Mouse (Mus musculus): Measurements from ENCODE around the gene Abhd8. TPM values are rescaled to one million over a fixed set of nuclear protein-coding genes. Genes with fewer than 3 reads are reported as not detected.

The Abhd8 gene
- polyA plus RNA-seq (2015; fragmentation: Nextera tagmentation; extraction: Ambion mirVana) = 34.6 and 45.0 TPM in 2 replicates

DNA sequence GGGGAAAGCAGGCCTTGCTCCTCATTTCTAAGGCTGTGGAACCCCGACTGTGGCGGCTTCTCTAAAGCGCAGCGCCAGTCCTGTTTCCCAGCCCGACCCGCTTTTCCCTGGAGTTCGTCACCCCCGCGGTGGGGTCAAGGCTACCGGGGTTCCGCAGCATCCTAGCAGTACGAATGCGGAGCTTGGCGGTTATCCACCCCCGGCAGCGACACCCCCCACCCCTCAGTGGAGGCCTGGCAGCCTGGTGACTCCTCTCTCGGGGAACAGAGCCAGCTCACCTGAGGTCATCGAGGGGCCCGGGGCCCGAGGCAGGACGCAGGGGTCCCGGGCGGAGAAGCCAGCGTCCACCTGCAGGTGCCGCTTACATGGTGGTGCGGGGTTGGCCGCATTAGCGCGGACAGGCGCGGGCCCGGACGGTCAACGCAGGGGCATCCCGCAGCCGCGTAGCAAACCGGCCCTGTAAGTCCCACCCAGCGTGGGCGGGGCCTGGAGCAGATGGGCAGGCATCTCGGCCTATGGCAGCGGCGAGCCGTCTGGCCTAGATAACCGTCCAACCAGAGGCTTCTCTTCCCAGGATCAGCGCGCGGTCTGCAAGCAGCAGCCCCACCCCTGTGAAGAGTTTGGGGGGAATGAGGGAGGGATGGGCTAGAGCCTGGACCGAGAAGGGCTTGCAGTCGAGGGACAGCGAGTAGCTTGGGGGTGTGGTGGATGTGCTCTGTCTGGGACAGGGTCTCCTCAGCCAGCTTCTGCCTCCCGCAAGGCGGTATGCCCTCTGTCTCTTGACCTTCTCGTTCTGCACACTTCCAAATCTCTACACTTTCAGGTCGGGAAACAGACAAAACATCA lies at the start of gene Abhd8:
Gene Abhd8, minus strand, starts transcription at position 468 of the 846 bp plus-strand sequence.
- H3K27ac ChIP-seq = peak within 1 kb of the TSS; percentile 96
- peak within 1 kb of the TSS; percentile 86 for H3K4me2 ChIP-seq
- ATAC-seq (replicated peaks; ENCODE audit: insufficient number of reproducible peaks, insufficient read depth, low FRiP score, low read depth) = peak; percentile 75
- no peaks in the 10 kb centered on the region for H3K9me3 ChIP-seq (replicated peaks)
- peaks cover 13% of the 10 kb centered on the region; the same call in 1 of the 2 replicates for H3K36me3 ChIP-seq
- H3K4me3 ChIP-seq = peak within 1 kb of the TSS; percentile 89
- H3K9ac ChIP-seq = peak within 1 kb of the TSS; percentile 78
- no peaks in the 10 kb centered on the region; the same call in 1 of the 2 replicates for H3K27me3 ChIP-seq
- under 1% methylated on average over 55 of the region's 55 CpGs for WGBS
- peaks cover 34% of the 10 kb centered on the region for H3K4me1 ChIP-seq (replicated peaks)

DNA sequence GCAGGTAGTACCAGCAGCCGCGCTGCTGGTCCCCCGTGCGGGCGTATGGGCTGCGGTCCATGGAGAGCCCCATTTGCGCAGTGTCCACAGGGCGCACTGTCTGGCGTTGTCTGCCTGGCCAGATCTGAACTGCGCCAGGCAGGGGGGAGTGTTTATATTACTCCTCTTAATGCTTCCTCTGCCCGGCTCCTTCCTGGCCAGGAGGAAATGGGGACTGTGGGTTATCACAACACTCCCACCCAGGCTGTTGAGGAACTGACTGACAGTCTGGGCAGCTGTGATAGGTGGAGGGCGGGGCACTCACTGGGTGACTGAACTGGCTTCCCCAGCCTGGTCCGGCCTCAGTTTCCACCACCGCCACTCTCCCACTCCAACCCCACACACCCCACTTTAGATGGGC lies 48.2 kb upstream of the Abhd8 start, which contains the start of gene Plvap:
Gene Plvap, minus strand, starts transcription at position 109 of the 400 bp plus-strand sequence.
- ATAC-seq (replicated peaks; ENCODE audit: insufficient number of reproducible peaks, insufficient read depth, low FRiP score, low read depth) = peak; percentile 65
- H3K4me3 ChIP-seq = peak within 1 kb of the TSS; percentile 37
- no peaks in the 10 kb centered on the region for H3K36me3 ChIP-seq
- H3K4me2 ChIP-seq = peak within 1 kb of the TSS; percentile 22
- WGBS = 23% methylated on average over 14 of the region's 14 CpGs
- H3K27me3 ChIP-seq = peaks cover 56% of the 10 kb centered on the region
- peaks cover 21% of the 10 kb centered on the region for H3K4me1 ChIP-seq (replicated peaks)
- peak within 1 kb of the TSS; percentile 51 for H3K27ac ChIP-seq
- H3K9ac ChIP-seq = peak within 1 kb of the TSS; percentile 11; the same call in 1 of the 2 replicates
- no peaks in the 10 kb centered on the region for H3K9me3 ChIP-seq (replicated peaks)

DNA sequence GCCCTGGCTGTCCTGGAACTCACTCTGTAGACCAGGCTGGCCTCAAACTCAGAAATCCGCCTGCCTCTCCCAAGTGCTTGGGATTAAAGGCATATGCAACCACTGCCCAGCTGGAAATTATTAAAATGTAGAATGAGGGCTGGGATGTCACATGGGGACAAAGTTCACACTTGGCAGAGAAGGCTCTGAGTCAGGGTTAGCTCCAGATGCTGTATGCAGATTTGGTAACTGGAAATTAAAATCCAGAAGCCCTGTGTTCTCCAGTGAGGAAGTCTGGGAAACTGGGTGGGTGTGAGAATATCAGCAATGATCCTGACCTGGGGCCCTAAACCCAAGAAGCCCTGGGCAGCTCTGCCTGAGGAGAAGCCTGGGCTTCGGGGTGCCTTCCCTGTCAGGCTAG lies 45.9 kb upstream of the Abhd8 start:
- Histone ChIP-seq H3K4me1 (replicated peaks) (peaks cover 24% of the 10 kb centered on the region), H3K4me2 (peak overlapping the region; percentile 22), H3K9me3 (replicated peaks) (no peaks in the 10 kb centered on the region), H3K27ac (no peak overlapping the region), H3K27me3 (peaks cover 74% of the 10 kb centered on the region), H3K9ac (peak overlapping the region; percentile 31; the same call in 1 of the 2 replicates), H3K4me3 (peak overlapping the region; percentile 6; the same call in 1 of the 2 replicates), H3K36me3 (no peaks in the 10 kb centered on the region)
- WGBS = 50% methylated on average over 2 of the region's 2 CpGs
- no peak for ATAC-seq (replicated peaks; ENCODE audit: insufficient number of reproducible peaks, insufficient read depth, low FRiP score, low read depth)

GRCm38 (mm10) chr8:71507589-71508104 lies 44.2 kb upstream of the Abhd8 start:
- H3K27ac ChIP-seq = no peak overlapping the region
- no peaks in the 10 kb centered on the region for H3K36me3 ChIP-seq
- peaks cover 24% of the 10 kb centered on the region for H3K4me1 ChIP-seq (replicated peaks)
- under 1% methylated on average over 61 of the region's 61 CpGs for WGBS
- peak overlapping the region; percentile 71 for H3K4me2 ChIP-seq
- H3K9ac ChIP-seq = peak overlapping the region; percentile 35
- H3K9me3 ChIP-seq (replicated peaks) = no peaks in the 10 kb centered on the region
- H3K27me3 ChIP-seq = peaks cover 74% of the 10 kb centered on the region
- ATAC-seq (replicated peaks; ENCODE audit: insufficient number of reproducible peaks, insufficient read depth, low FRiP score, low read depth) = peak; percentile 54
- peak overlapping the region; percentile 43 for H3K4me3 ChIP-seq

GRCm38 (mm10) chr8:71505979-71506378 lies 42.5 kb upstream of the Abhd8 start:
- Histone ChIP-seq H3K36me3 (no peaks in the 10 kb centered on the region), H3K4me3 (no peak overlapping the region), H3K27ac (no peak overlapping the region), H3K9ac (no peak overlapping the region), H3K4me1 (replicated peaks) (peaks cover 19% of the 10 kb centered on the region), H3K27me3 (peaks cover 60% of the 10 kb centered on the region), H3K4me2 (no peak overlapping the region), H3K9me3 (replicated peaks) (no peaks in the 10 kb centered on the region)
- ATAC-seq (replicated peaks; ENCODE audit: insufficient number of reproducible peaks, insufficient read depth, low FRiP score, low read depth) = no peak
- 74% methylated on average over 4 of the region's 4 CpGs for WGBS

GRCm38 (mm10) chr8:71505326-71505725 lies 41.9 kb upstream of the Abhd8 start:
- no peak overlapping the region for H3K27ac ChIP-seq
- no peak overlapping the region for H3K9ac ChIP-seq
- no peak overlapping the region for H3K4me3 ChIP-seq
- H3K36me3 ChIP-seq = no peaks in the 10 kb centered on the region
- H3K4me2 ChIP-seq = no peak overlapping the region
- H3K27me3 ChIP-seq = peaks cover 53% of the 10 kb centered on the region
- peaks cover 19% of the 10 kb centered on the region for H3K4me1 ChIP-seq (replicated peaks)
- H3K9me3 ChIP-seq (replicated peaks) = no peaks in the 10 kb centered on the region
- WGBS = 91% methylated on average over 4 of the region's 4 CpGs
- no peak for ATAC-seq (replicated peaks; ENCODE audit: insufficient number of reproducible peaks, insufficient read depth, low FRiP score, low read depth)

GRCm38 (mm10) chr8:71504349-71504748 lies 40.9 kb upstream of the Abhd8 start:
- no peak overlapping the region for H3K4me2 ChIP-seq
- WGBS = 84% methylated on average over 4 of the region's 4 CpGs
- peaks cover 25% of the 10 kb centered on the region for H3K4me1 ChIP-seq (replicated peaks)
- H3K9me3 ChIP-seq (replicated peaks) = no peaks in the 10 kb centered on the region
- peaks cover 43% of the 10 kb centered on the region for H3K27me3 ChIP-seq
- H3K4me3 ChIP-seq = no peak overlapping the region
- ATAC-seq (replicated peaks; ENCODE audit: insufficient number of reproducible peaks, insufficient read depth, low FRiP score, low read depth) = no peak
- H3K9ac ChIP-seq = no peak overlapping the region
- H3K27ac ChIP-seq = no peak overlapping the region
- no peaks in the 10 kb centered on the region for H3K36me3 ChIP-seq

GRCm38 (mm10) chr8:71498816-71499690 lies 35.6 kb upstream of the Abhd8 start:
- peak; percentile 14 for ATAC-seq (replicated peaks; ENCODE audit: insufficient number of reproducible peaks, insufficient read depth, low FRiP score, low read depth)
- Histone ChIP-seq H3K27ac (peak overlapping the region; percentile 62), H3K4me2 (peak overlapping the region; percentile 19; the same call in 1 of the 2 replicates), H3K9me3 (replicated peaks) (no peaks in the 10 kb centered on the region), H3K9ac (no peak overlapping the region), H3K36me3 (peaks cover 1% of the 10 kb centered on the region; the same call in 1 of the 2 replicates), H3K27me3 (no peaks in the 10 kb centered on the region), H3K4me3 (no peak overlapping the region), H3K4me1 (replicated peaks) (peaks cover 45% of the 10 kb centered on the region)
- 27% methylated on average over 16 of the region's 16 CpGs for WGBS

- 22% methylated on average over 15 of the region's 15 CpGs for WGBS
- H3K4me2 ChIP-seq = peak overlapping the region; percentile 14; the same call in 1 of the 2 replicates
Observed at GRCm38 (mm10) chr8:71497881-71498501, 34.5 kb upstream of the Abhd8 start.

GRCm38 (mm10) chr8:71497077-71497645 lies 33.7 kb upstream of the Abhd8 start:
- Histone ChIP-seq H3K4me1 (replicated peaks) (peaks cover 45% of the 10 kb centered on the region), H3K4me2 (no peak overlapping the region), H3K36me3 (peaks cover 13% of the 10 kb centered on the region), H3K27ac (peak overlapping the region; percentile 71), H3K4me3 (no peak overlapping the region), H3K27me3 (no peaks in the 10 kb centered on the region), H3K9me3 (replicated peaks) (no peaks in the 10 kb centered on the region), H3K9ac (no peak overlapping the region)
- 90% methylated on average over 1 of the region's 1 CpGs for WGBS
- no peak for ATAC-seq (replicated peaks; ENCODE audit: insufficient number of reproducible peaks, insufficient read depth, low FRiP score, low read depth)

More at GRCm38 (mm10) chr8:71497881-71498501, 34.5 kb upstream of the Abhd8 start:
- H3K36me3 ChIP-seq = peaks cover 5% of the 10 kb centered on the region; the same call in 1 of the 2 replicates
- no peak overlapping the region for H3K4me3 ChIP-seq
- ATAC-seq (replicated peaks; ENCODE audit: insufficient number of reproducible peaks, insufficient read depth, low FRiP score, low read depth) = no peak
- H3K4me1 ChIP-seq (replicated peaks) = peaks cover 45% of the 10 kb centered on the region
- H3K27me3 ChIP-seq = no peaks in the 10 kb centered on the region
- H3K9me3 ChIP-seq (replicated peaks) = no peaks in the 10 kb centered on the region
- H3K9ac ChIP-seq = no peak overlapping the region
- peak overlapping the region; percentile 71 for H3K27ac ChIP-seq
